Mouse (Mus musculus) hematopoietic multipotent progenitor cell, adult 10-12 weeks (in vitro differentiated cells): ENCODE data around the gene Gm10228. TPM values are rescaled to one million over a fixed set of nuclear protein-coding genes. Genes with fewer than 3 reads are reported as not detected.

ENCODE experiments used
- polyA plus RNA-seq: library from polyadenylated mRNA; stranded (reverse); fragments of >175 nt; gene quantifications from 2 replicates; pipeline ENCODE4 v1.2.3, GENCODE M21; 2012; ENCODE audit warnings: low replicate concordance

The Gm10228 gene
- polyA plus RNA-seq, result not detected in 2 replicates

GRCm38 (mm10) chr16:89041372-89041771 lies at the start of gene Gm10228:
Gm10228 (minus strand) TSS chr16:89041472.

GRCm38 (mm10) chr16:89063902-89064301 lies 22.6 kb upstream of the Gm10228 start, which contains the start of gene 1110025L11Rik:
1110025L11Rik (minus strand) TSS chr16:89064002.

GRCm38 (mm10) chr16:89047783-89048182 lies 6.5 kb upstream of the Gm10228 start, which contains the start of gene Krtap6-5:
Krtap6-5 (minus strand) TSS chr16:89047883.

GRCm38 (mm10) chr16:89031399-89031798 lies 9.9 kb downstream of the Gm10228 start, which contains the start of gene Krtap6-1:
Krtap6-1 (plus strand) TSS chr16:89031699.

GRCm38 (mm10) chr16:89014984-89015383 lies 26.3 kb downstream of the Gm10228 start, which contains the start of gene Gm10229:
Gm10229 (plus strand) TSS chr16:89015284.

GRCm38 (mm10) chr16:89010659-89011058 lies 30.6 kb downstream of the Gm10228 start, which contains the start of gene Krtap22-2:
Krtap22-2 (minus strand) TSS chr16:89010759.

Other genes starting within 250 kb of the Gm10228 start
- not detected in 2 replicates for gene Gm20741, start 229.3 kb downstream of the Gm10228 start, polyA plus RNA-seq
- not detected in 2 replicates for gene Krtap15, start 221.3 kb downstream of the Gm10228 start, polyA plus RNA-seq
- not detected in 2 replicates for gene Krtap14, start 215.3 kb downstream of the Gm10228 start, polyA plus RNA-seq
- not detected in 2 replicates for gene Krtap19-1, start 172.1 kb downstream of the Gm10228 start, polyA plus RNA-seq
- not detected in 2 replicates for gene Krtap19-2, start 167.2 kb downstream of the Gm10228 start, polyA plus RNA-seq
- not detected in 2 replicates for gene Krtap19-3, start 163.4 kb downstream of the Gm10228 start, polyA plus RNA-seq
- not detected in 2 replicates for gene Krtap19-4, start 156.4 kb downstream of the Gm10228 start, polyA plus RNA-seq
- not detected in 2 replicates for gene Krtap19-5, start 145.0 kb downstream of the Gm10228 start, polyA plus RNA-seq
- gene Krtap19-9b, start 109.2 kb downstream of the Gm10228 start, polyA plus RNA-seq, result not detected in 2 replicates
- gene Krtap16-3, start 78.6 kb downstream of the Gm10228 start, polyA plus RNA-seq, result not detected in 2 replicates
- gene Krtap22-2, start 30.7 kb downstream of the Gm10228 start, polyA plus RNA-seq, result not detected in 2 replicates
- not detected in 2 replicates for gene Gm10229, start 26.2 kb downstream of the Gm10228 start, polyA plus RNA-seq
- not detected in 2 replicates for gene Krtap6-1, start 9.8 kb downstream of the Gm10228 start, polyA plus RNA-seq
- not detected in 2 replicates for gene Krtap6-5, start 6.4 kb upstream of the Gm10228 start, polyA plus RNA-seq
- gene 1110025L11Rik, start 22.5 kb upstream of the Gm10228 start, polyA plus RNA-seq, result not detected in 2 replicates
- not detected in 2 replicates for gene Krtap6-3, start 42.5 kb upstream of the Gm10228 start, polyA plus RNA-seq
- gene Gm6358, start 99.4 kb upstream of the Gm10228 start, polyA plus RNA-seq, result not detected in 2 replicates
- gene Gm10061, start 109.6 kb upstream of the Gm10228 start, polyA plus RNA-seq, result not detected in 2 replicates
- gene Gm9789, start 116.5 kb upstream of the Gm10228 start, polyA plus RNA-seq, result not detected in 2 replicates
- not detected in 2 replicates for gene Gm7735, start 128.0 kb upstream of the Gm10228 start, polyA plus RNA-seq
- gene 1110057P08Rik, start 133.3 kb upstream of the Gm10228 start, polyA plus RNA-seq, result not detected in 2 replicates
- gene Krtap20-2, start 164.4 kb upstream of the Gm10228 start, polyA plus RNA-seq, result not detected in 2 replicates